Mouse (Mus musculus): Measurements from ENCODE around the gene Acox2. TPM values are rescaled to one million over a fixed set of nuclear protein-coding genes. Genes with fewer than 3 reads are reported as not detected.
"Not testable (repeated sequence)": the region's sequence is repeated elsewhere in the genome, so short reads cannot be mapped to it uniquely, and the experiment has no call there.

Gene Acox2
- polyA plus RNA-seq (2012; rRNA removed), result 0.15 and 0.26 TPM in 2 replicates

DNA sequence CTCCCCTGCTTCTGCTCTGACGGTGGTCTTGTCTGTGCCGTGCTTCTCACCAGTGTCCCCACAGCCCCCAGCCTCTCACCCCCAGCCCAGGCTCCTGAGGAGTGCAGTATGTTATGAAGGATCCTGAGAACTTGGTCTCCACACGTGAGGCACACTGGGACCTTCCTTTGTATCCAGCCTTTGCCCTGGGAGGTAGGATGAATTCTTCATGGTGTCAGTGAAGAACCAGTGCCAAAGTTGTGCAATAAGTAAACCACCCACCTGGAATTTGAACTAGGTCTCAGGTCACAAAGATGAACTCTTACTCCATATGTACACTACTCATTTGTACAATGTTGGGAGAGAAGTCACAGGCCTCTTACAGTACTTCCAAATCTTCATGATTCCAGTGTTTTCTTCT, at the start of gene Acox2:
Gene Acox2, minus strand, starts transcription at position 188 of the 400 bp plus-strand sequence.
- DNase-seq (ENCODE audit: extremely low spot score in 1 of 2, low spot score in 1 of 2), result no peak

DNA sequence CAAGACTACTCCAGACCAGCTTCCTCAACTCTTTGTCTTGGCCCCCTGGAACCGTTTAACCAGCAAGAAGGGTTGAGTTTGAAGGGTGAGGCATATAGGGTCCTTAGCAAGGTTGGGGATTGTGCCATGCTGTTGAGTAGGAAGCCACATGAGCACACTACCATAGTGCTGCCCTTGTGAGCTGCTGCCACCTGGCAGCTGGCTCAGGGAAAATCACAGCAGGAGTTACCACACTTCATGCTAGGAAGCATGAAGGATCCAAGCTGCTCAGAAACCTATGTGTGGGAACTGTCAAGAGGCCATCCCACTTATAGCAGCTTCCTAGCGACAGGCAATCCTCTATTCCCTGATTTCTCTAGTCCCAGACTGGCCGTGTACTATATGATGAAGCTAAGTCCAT, 49.5 kb upstream of the Acox2 start:
- DNase-seq (ENCODE audit: extremely low spot score in 1 of 2, low spot score in 1 of 2), result no peak

DNA sequence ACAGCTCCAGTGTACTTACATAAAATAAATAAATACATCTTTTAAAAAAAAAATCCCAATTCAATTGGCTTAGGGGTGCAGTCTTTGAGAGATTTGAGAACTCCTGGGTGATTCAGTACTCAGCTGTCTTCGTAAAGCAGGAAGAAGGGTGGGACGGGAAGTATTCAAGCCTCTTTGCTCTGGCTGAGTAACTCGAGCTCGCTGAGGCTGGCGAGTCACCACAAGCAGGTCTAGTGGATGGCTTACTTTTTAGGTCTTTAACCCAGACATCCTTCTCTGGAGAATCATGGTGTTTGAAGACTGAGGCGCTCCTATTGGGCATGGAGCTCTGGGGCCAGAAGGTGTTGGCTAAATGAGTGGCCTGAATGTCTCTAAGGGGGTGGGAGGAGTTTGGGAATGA, 47.7 kb upstream of the Acox2 start:
- DNase-seq (ENCODE audit: extremely low spot score in 1 of 2, low spot score in 1 of 2), result no peak

DNA sequence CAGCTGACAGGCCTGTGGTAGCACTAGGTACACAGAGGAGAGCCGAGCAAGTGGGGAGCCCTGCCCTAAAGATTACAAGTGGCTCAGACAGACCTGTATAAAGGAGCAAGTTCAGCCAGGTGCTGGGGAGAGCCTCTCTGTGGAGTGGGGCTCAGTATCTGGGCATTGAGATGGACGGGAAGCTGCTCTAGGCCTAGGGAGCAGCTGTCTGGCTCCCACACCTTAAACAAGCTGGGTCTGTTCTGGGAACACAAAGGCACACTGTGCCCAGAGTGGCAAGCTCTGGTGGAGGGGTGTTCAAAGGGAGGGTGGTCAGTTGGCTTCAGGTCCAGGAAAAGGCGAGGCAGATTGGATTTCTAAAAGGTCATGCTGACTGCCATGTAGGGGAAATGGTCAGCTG, 45.9 kb upstream of the Acox2 start:
- DNase-seq (ENCODE audit: extremely low spot score in 1 of 2, low spot score in 1 of 2), result no peak

DNA sequence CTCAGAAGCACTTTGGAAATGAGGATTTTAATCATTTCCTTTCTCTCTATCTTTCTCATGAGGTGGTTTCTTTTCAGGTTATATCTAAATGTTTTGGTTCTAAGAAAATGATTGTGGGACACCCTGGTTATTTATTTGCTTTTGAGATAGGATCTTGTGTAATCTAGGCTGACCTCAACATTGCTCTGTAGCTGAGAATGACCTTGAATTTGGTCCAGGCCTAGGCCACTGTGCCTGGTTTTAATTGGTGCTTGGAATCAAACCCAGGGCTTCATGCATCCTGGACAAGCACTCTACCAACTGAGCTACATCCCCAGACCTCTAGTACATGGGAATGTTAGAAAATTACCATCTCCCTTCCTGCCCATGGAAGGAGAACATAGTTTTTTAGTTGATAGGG, 44.9 kb upstream of the Acox2 start:
- no peak for DNase-seq (ENCODE audit: extremely low spot score in 1 of 2, low spot score in 1 of 2)

DNA sequence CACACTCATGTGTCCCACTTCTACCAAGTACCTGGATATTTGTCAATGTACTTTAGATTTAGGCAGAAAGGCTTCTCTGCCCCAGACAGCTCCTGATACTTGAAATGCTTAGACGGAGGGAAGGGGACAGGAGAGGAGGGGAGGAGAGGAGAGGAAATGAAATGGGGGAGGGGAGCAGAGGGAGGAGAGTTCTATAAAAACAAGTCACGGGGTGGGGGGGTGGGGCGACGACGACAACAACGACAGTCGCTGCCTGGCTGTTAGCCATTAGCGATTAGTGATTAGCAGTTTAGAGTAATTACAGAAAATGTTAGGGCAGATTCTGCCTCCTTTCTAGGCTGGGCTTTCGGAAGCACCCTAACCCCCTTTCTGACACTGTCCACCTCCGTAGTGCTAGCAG, 43.5 kb upstream of the Acox2 start:
- DNase-seq (ENCODE audit: extremely low spot score in 1 of 2, low spot score in 1 of 2), result no peak

DNA sequence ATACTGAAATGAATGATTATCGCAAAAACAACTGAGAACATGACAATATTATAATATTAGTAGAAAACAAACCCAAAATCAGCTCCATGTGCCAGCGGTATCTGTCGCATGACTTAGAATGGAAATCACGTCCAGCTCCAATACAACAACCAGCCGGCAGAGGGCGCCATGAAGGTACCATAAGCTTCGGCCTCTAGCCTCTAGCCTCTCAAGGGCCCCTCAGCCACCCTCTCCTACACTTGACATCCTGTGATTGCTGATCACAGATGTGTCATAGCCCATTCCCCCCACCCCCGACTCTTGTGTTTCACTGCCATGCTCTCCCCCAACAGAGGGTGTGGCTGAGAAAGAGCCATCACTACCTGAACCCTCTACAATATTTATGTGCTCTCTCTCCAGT, 41.1 kb upstream of the Acox2 start:
- peak in 1 of 2 experiments; percentile 62 for DNase-seq (ENCODE audit: extremely low spot score in 1 of 2, low spot score in 1 of 2)

DNA sequence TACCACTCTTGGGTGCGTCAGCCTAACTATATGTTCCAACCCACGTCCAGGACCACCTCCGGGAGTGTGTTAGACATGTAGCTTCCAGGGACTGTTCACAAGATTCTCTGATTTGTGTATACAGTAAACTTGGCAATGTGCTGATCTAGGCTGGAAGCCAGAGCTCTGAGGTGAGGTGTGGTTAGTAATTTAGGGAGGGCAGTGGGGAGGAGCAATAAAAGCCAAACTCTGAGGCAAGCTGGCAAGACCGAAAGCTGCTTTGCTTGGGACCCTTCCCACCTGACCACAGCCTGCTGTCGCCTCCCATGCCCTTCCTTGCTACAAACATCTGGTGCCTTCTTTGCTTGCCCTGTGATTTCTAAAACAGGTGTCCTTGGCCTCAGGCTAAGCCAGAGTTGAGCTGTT, 38.7 kb upstream of the Acox2 start:
- DNase-seq (ENCODE audit: extremely low spot score in 1 of 2, low spot score in 1 of 2), result no peak

DNA sequence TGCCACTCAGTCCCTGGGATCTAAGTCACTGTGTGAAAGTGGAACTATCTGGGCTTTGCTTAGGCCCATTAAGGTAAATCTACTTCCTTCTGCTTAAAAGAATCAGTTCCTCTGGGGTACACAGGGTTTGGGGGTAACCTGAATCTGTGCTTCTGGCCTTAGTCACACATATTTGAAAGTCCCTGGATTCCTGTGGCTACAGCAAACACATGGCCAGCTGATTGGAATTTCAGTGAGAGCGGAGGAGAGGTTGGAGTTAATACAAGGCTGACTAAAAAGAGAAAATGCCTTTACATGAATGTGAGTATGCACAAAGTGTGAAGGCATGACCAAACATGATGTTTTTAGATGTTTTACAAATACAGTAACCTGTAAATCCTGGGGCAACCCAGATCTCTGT, 35.1 kb upstream of the Acox2 start:
- no peak for DNase-seq (ENCODE audit: extremely low spot score in 1 of 2, low spot score in 1 of 2)

DNA sequence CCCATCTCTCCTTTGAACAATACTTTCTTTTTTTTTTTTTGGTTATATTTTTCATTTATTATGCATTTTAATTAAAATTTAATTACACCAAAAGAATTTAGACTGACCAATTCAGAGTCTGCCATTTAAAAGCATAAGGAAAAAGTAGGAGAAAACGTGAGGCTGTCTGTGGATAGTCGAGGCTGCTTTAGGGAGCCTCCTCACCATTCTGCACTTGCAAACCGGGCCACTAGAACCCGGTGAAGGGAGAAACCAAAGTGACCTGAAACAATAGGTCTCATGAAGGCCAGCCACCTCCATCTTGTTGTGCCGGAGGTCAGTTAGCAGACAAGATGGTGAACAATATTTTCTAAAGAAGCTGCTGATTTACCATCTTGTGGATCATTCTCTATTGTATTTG, 27.4 kb upstream of the Acox2 start:
- DNase-seq (ENCODE audit: extremely low spot score in 1 of 2, low spot score in 1 of 2), result peak; percentile 47 to 78

DNA sequence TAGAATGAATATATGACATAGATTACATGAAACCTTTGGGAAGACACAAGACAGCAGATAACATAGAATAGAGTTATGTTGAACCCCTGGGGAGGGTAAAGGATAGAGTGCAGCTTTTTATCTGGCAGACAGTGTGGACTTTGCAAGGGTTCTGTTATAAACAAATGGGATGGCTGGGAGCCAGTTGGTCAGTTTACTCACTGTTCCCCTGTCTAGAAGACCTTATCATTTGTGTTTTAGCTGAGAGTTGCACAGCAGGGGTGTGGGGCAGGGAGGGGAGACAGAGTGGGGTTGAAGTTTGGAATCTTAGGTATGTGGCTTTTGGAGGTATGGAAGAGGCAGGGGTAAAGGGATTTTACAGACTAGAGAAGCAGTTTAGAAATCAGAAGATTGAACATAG, 24.6 kb upstream of the Acox2 start:
- no peak for DNase-seq (ENCODE audit: extremely low spot score in 1 of 2, low spot score in 1 of 2)

DNA sequence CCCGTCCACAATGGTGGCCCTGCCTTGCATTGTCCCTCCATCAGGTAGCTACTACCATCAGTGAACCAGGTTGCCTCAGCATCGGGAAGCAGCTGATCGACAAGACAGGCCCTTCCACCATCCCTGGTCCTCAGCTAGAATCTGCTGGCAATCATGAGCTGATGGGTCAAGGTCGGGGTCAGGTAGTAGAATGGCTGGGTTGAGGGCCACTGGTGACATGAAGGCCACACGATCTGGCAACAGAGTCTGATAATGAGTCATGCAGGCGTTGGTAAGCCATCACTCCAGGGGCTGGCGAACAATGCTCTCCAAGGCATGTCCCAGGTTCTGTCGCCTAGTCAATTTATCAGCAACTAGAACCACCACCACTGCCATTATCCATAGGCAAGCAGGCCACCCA, 12.1 kb upstream of the Acox2 start:
- not testable (repeated sequence) for DNase-seq (ENCODE audit: extremely low spot score in 1 of 2, low spot score in 1 of 2)

DNA sequence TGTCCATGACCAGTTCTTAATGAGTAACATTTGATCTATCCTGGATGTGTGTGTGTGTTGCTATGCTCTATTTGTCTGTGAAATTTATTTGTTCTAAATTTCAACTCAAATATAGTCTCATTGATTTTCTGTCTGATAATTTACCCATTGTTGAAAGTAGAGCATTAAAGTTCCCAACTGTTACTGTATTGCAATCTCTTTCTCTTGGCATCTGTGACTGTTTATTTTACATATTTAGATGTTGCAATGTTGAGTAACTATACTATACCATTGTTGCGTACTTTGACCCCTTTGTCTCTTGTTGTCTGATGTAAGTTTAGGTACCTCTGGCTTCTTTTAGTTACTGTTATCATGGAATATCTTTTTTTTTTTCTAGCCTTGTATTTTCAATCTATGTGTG, 5.2 kb upstream of the Acox2 start:
- DNase-seq (ENCODE audit: extremely low spot score in 1 of 2, low spot score in 1 of 2), result no peak

DNA sequence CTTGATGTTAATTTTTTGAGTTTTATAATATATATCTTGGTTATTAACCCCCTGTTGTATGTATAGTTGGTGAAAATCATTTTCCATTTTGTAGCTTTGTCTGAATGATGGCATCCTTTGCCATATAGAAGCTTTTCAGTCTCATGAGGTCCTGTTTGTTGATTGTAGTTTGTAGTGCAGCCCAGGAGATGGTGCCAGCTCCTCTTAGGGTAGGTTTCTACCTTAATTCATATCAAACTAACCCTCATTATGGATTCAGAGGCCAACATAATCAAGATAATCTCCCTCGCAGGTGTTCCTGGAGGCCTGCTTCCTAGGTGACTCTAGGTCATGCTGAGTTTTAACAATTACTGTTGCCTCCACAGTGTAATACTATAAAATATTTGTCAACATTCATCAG, 3.1 kb upstream of the Acox2 start:
- peak in 1 of 2 experiments; percentile 20 for DNase-seq (ENCODE audit: extremely low spot score in 1 of 2, low spot score in 1 of 2)

DNA sequence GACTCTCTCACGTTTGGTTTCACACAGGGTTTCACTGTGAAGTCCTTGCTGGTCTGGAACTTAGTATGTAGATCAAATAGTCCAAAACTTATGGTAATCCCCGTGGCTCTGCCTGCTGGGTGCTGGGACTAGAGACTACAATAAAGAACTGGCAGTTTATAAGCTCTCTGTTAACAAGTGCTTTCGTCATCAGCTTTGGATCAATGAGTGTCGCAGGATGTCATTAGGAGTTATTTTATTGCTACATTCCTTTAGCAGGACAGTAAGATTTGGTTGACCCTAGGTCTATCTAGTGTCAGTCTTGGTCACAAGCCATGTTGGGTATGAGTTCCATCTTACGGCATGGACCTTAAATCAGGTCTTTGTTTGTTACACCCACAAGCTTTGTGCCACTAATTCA, 1.1 kb upstream of the Acox2 start:
- DNase-seq (ENCODE audit: extremely low spot score in 1 of 2, low spot score in 1 of 2), result no peak

DNA sequence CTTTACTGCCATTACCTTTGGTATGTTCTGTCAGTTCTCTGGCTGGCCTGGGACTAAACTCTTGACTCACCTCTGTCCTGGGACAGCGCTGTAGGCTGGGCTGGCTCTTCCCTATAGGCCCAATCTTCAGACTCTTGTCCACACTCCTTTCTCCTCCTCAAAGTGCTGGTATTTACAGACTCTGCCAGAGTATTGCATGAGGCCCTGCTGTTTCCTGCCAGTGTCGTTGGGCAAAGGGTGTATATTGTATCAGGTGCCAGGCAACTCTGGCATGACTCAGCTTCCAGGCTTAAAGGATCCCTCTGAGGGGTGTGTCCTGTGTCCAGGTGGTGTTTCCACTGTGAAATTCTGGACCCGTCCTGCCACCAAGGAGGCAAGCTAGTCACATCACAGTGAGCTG, 401 bp downstream of the Acox2 start:
- no peak for DNase-seq (ENCODE audit: extremely low spot score in 1 of 2, low spot score in 1 of 2)

DNA sequence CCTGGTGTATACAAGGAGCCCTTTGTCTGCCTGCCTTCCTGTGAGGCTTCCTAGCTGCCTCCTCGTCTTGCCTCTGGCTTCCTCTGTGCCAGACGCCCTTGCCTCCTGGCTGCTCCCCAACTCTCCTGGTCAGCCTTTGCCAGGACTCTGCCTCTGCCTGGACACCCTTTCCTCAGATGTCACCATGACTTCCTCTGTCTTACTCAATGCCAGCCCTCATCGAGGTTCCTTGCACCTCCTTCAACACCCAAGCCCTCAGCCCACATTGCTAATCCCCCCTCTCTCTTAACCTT, 872 bp downstream of the Acox2 start:
- no peak for DNase-seq (ENCODE audit: extremely low spot score in 1 of 2, low spot score in 1 of 2)

DNA sequence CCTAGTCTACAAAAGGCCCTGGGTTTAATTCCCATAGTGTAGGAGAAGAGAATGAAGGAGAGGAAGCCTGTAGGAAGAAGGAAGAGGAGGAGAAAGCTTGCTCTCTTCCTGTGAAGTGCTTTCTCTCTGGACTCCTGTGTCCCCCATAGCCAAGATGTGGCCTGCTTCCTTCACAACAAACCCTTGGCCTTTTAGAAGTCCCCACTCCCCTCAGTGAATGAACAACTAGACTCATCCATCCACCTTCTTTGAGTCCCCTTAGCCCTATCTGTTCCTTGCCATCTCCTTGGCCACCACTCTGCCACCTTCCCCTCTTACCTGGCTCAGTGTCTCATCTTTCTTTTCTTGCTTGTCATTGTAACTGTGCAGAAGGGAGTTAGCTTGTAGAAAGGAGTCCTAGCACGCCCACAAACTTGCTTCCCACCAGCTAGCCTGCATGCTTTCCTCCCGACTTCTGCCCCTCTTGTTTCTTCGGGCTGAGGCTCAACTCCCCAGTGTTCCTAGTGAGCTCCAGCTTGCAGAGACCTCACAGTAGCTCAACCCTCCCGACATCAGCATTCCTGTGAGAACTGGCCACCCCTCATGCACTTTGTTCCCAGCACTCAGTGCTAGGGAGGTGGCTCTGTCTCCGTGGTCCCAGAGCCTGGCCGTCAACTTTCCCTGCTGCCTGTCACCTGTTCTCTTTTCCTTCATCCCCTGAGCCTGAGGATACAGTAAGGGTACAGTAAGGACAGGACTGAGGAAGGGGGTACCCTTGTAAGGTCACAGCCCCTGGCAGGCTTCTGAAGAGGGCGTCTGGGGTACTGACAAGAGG, 1.4 kb downstream of the Acox2 start:
- DNase-seq (ENCODE audit: extremely low spot score in 1 of 2, low spot score in 1 of 2), result no peak

DNA sequence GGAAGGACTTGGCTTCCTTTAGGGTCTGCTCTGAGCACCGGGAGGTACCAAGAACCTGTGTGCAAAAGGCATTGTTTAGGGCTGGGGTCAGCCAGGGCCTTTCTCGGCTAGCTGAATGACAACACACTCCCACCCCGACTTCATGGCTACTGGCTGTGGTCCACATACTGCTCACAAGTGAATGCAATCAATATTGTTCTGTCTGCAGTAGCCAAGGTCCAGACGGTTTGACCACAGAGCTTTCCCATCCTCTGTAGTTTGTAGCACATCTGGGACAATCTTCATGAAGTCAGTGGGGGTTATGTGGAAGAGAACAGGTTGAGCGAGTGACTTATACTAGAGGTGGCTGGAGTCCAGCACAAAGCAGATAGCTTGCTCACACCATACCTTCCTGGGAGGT, 2.3 kb downstream of the Acox2 start:
- DNase-seq (ENCODE audit: extremely low spot score in 1 of 2, low spot score in 1 of 2), result no peak

DNA sequence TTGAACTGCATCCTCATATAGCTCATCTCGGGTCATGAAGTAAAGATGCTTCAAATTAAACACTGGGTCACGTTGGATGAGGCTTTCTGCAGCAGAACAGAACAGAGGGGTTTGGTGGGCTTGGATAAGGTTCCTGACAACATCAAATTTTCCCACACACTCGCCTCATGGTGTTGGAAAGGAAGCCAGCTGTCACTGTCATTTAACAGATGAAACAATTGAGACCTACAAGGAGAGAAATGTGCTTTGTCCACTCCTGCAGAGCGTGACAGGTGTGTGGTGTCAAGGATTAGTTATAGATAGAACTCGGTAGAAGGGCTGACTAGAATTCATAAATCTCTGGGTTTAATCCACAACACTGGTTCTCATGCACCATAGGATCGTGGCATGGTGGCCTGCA, 3.1 kb downstream of the Acox2 start:
- no peak for DNase-seq (ENCODE audit: extremely low spot score in 1 of 2, low spot score in 1 of 2)

DNA sequence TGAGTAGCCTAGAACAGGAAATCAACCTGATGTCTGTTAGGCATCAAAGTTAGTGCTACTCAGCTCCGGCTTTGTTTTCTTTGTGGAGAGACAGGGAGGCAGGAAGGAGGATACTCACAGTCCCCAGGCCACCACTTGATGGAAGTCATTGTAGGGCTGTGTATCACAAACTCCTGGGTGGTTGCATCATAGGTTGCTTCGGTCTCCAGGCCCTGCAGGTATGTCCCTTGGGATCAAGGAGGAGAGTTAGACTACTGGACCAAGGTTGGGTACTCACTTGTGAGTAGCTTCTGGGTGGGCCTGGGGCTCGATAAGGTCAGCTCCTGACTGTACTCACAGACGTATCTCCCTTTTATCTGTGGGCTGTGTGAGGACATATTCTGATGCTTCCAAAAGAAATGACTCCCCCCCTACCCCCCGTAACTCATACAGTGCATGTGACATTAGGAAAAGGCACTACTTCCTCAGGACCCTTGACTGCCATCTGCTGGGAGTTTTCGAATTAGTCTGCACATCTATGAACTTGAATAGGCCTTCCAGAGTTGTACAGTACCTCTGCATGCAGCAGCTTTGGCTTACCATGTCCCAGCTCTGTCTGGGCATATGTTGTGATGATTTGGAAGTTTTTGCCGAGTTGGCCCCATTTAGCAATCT, 4.0 kb downstream of the Acox2 start:
- DNase-seq (ENCODE audit: extremely low spot score in 1 of 2, low spot score in 1 of 2), result peak; percentile 30 to 82

DNA sequence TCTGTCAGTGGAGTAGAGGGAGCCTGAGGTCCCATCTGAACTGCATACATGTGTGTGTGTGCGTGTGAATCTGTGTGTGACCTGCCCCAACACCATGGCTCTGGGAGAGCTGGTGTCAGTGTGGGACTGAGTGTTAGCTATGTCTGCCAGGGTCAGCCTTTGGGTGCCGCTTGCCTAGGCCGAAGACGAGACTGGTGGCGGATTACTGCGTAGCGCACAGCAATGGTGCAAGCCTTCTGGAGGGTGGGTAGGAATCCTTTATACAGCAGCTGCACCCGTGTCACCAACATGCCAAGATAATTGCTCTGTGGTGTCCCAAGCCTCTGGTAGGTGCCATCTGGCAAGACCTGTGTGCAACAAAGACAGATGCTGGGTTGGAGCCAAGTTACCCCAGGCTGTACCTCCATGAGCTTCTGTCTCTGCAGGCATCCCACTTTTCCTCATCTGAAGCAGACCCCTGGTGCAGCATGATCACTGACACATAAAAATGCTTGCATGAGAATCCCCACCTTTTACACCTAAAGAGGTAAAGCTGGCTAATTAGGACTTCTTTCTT, 7.7 kb downstream of the Acox2 start:
- DNase-seq (ENCODE audit: extremely low spot score in 1 of 2, low spot score in 1 of 2), result no peak

Measured in frontal cortex, adult 2 months (tissue).